Mouse (Mus musculus): Measurements from ENCODE around the gene Mgea5.

DNA sequence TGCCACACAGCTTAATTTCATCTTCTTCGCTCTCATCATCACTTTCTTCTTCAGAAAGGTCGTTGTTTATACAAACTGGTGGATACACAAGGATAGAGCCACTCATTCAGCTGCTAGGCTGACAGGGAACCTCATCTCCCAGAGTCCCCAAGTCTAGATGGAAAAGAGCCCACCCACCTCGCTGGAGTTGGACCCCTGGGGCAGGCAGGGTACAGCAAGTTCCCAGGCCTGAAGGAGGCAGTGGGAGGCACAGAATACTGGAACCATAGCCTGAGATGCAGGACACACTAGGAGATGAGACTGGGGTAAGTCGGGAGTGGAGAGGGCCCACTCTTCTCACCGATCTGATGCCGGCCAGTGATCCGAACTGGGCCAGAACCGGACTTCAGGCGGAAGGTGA is 35.4 kb downstream of the Mgea5 start:
- no peak for TF ChIP-seq POLR2A (IDR thresholded peaks at IDR 0.05; ENCODE audit: insufficient read length, low read depth)
- TF ChIP-seq CEBPB (IDR thresholded peaks at IDR 0.05; ENCODE audit: insufficient read depth, poor library complexity, severe bottlenecking) = no peak
- no peak for TF ChIP-seq MAX (IDR thresholded peaks at IDR 0.05; ENCODE audit: low read depth)
- TF ChIP-seq MYOD1 (IDR thresholded peaks at IDR 0.05; ENCODE audit: control insufficient read depth in 1 of 3, insufficient read length in 2 of 3, low read depth in 2 of 3) = no peak
- TF ChIP-seq MYOG (IDR thresholded peaks at IDR 0.05; ENCODE audit: control insufficient read depth in 1 of 3, insufficient read depth in 1 of 3, insufficient read length in 2 of 3, low read depth in 2 of 3) = no peak
- TF ChIP-seq POLR2AphosphoS2 (IDR thresholded peaks at IDR 0.05; ENCODE audit: insufficient read length, low read depth) = no peak
- TF ChIP-seq E2F4 (IDR thresholded peaks at IDR 0.05; ENCODE audit: insufficient read depth) = no peak
- TF ChIP-seq REST (IDR thresholded peaks at IDR 0.05; ENCODE audit: insufficient read depth, insufficient read length) = no peak
